Mouse (Mus musculus): ENCODE measurements around the gene Gm14180. TPM values are rescaled to one million over a fixed set of nuclear protein-coding genes. Genes with fewer than 3 reads are reported as not detected.
"Not testable (repeated sequence)": the region's sequence is repeated elsewhere in the genome, so short reads cannot be mapped to it uniquely, and the experiment has no call there.

Gm14180 gene
- total RNA-seq (2021) (not detected), polyA plus RNA-seq (2012; rRNA removed) (not detected in 2 replicates)
- long read RNA-seq = 0 reads

- Histone ChIP-seq H3K4me3 (no peak within 1 kb of the TSS), H3K27ac (no peak within 1 kb of the TSS), H3K4me1 (ENCODE audit: control insufficient read depth, insufficient read depth, low read length) (no peaks in the 10 kb centered on the region), H3K9ac (ENCODE audit: low read depth, low read length) (no peak within 1 kb of the TSS), H3K79me2 (replicated peaks; ENCODE audit: control insufficient read depth, insufficient read depth, low read length) (no peaks in the 10 kb centered on the region), H3K27me3 (ENCODE audit: control insufficient read depth, insufficient read depth, low read length) (no peaks in the 10 kb centered on the region), H3K36me3 (ENCODE audit: control insufficient read depth, insufficient read depth, low read length) (no peaks in the 10 kb centered on the region)
- intact Hi-C loops (cut with DNase I) = no loop called here
- 55% methylated on average over 2 of the region's 2 CpGs for WGBS
- no peak for DNase-seq
- TF ChIP-seq POLR2A (IDR thresholded peaks at IDR 0.05; ENCODE audit: insufficient read depth, low read depth, low read length) = no peak
- no peak for TF ChIP-seq CTCF (IDR thresholded peaks at IDR 0.05)
- TF ChIP-seq EP300 (IDR thresholded peaks at IDR 0.05; ENCODE audit: insufficient read depth, low read depth, low read length) = no peak
Observed at GRCm38 (mm10) chr11:99734190-99734589, at the start of gene Gm14180. Gm14180 (minus strand) TSS chr11:99734290.

- Histone ChIP-seq H3K27ac (no peak within 1 kb of the TSS), H3K4me1 (ENCODE audit: control insufficient read depth, insufficient read depth, low read length) (no peaks in the 10 kb centered on the region), H3K79me2 (replicated peaks; ENCODE audit: control insufficient read depth, insufficient read depth, low read length) (no peaks in the 10 kb centered on the region), H3K27me3 (ENCODE audit: control insufficient read depth, insufficient read depth, low read length) (no peaks in the 10 kb centered on the region), H3K4me3 (no peak within 1 kb of the TSS), H3K36me3 (ENCODE audit: control insufficient read depth, insufficient read depth, low read length) (no peaks in the 10 kb centered on the region), H3K9ac (ENCODE audit: low read depth, low read length) (no peak within 1 kb of the TSS)
- no peak for TF ChIP-seq EP300 (IDR thresholded peaks at IDR 0.05; ENCODE audit: insufficient read depth, low read depth, low read length)
- no peak for TF ChIP-seq POLR2A (IDR thresholded peaks at IDR 0.05; ENCODE audit: insufficient read depth, low read depth, low read length)
- TF ChIP-seq CTCF (IDR thresholded peaks at IDR 0.05) = no peak
- whole genome bisulfite sequencing = 93% methylated on average over 2 of the region's 2 CpGs
- intact Hi-C loops (cut with DNase I) = no loop called here
- no peak for DNase-seq
Observed at GRCm38 (mm10) chr11:99780604-99781003, 46.5 kb upstream of the Gm14180 start, which contains the start of gene Krtap4-8. Krtap4-8 (minus strand) TSS chr11:99780704.

- Histone ChIP-seq H3K36me3 (ENCODE audit: control insufficient read depth, insufficient read depth, low read length) (no peaks in the 10 kb centered on the region), H3K79me2 (replicated peaks; ENCODE audit: control insufficient read depth, insufficient read depth, low read length) (no peaks in the 10 kb centered on the region), H3K27ac (no peak overlapping the region), H3K9ac (ENCODE audit: low read depth, low read length) (no peak overlapping the region), H3K4me1 (ENCODE audit: control insufficient read depth, insufficient read depth, low read length) (no peaks in the 10 kb centered on the region), H3K4me3 (no peak overlapping the region), H3K27me3 (ENCODE audit: control insufficient read depth, insufficient read depth, low read length) (no peaks in the 10 kb centered on the region)
- intact Hi-C loops (cut with DNase I) = no loop called here
- DNase-seq = no peak
- TF ChIP-seq POLR2A (IDR thresholded peaks at IDR 0.05; ENCODE audit: insufficient read depth, low read depth, low read length) (no peak), CTCF (IDR thresholded peaks at IDR 0.05) (no peak), EP300 (IDR thresholded peaks at IDR 0.05; ENCODE audit: insufficient read depth, low read depth, low read length) (no peak)
- WGBS = 70% methylated on average over 7 of the region's 7 CpGs
Observed at GRCm38 (mm10) chr11:99778401-99778800, 44.3 kb upstream of the Gm14180 start.

GRCm38 (mm10) chr11:99772813-99773212, 38.7 kb upstream of the Gm14180 start, which contains the start of gene Gm11595:
Gm11595 (minus strand) TSS chr11:99772913.
- DNase-seq; H3K27ac ChIP-seq; H3K9ac ChIP-seq (ENCODE audit: low read depth, low read length); H3K79me2 ChIP-seq (replicated peaks; ENCODE audit: control insufficient read depth, insufficient read depth, low read length); intact Hi-C loops (cut with DNase I); H3K36me3 ChIP-seq (ENCODE audit: control insufficient read depth, insufficient read depth, low read length); H3K27me3 ChIP-seq (ENCODE audit: control insufficient read depth, insufficient read depth, low read length); H3K4me3 ChIP-seq; H3K4me1 ChIP-seq (ENCODE audit: control insufficient read depth, insufficient read depth, low read length): not testable (repeated sequence)

GRCm38 (mm10) chr11:99768410-99768809, 34.3 kb upstream of the Gm14180 start:
- Histone ChIP-seq H3K9ac (ENCODE audit: low read depth, low read length) (no peak overlapping the region), H3K79me2 (replicated peaks; ENCODE audit: control insufficient read depth, insufficient read depth, low read length) (no peaks in the 10 kb centered on the region), H3K36me3 (ENCODE audit: control insufficient read depth, insufficient read depth, low read length) (no peaks in the 10 kb centered on the region), H3K27ac (no peak overlapping the region), H3K4me1 (ENCODE audit: control insufficient read depth, insufficient read depth, low read length) (no peaks in the 10 kb centered on the region), H3K4me3 (no peak overlapping the region), H3K27me3 (ENCODE audit: control insufficient read depth, insufficient read depth, low read length) (no peaks in the 10 kb centered on the region; the same call in 1 of the 2 replicates)
- intact Hi-C loops (cut with DNase I) = no loop called here
- 54% methylated on average over 2 of the region's 2 CpGs for WGBS
- TF ChIP-seq POLR2A (IDR thresholded peaks at IDR 0.05; ENCODE audit: insufficient read depth, low read depth, low read length) (no peak), EP300 (IDR thresholded peaks at IDR 0.05; ENCODE audit: insufficient read depth, low read depth, low read length) (no peak)
- no peak for DNase-seq

GRCm38 (mm10) chr11:99758877-99759276, 24.8 kb upstream of the Gm14180 start:
- intact Hi-C loops (cut with DNase I) = no loop called here
- Histone ChIP-seq H3K9ac (ENCODE audit: low read depth, low read length) (no peak overlapping the region), H3K4me1 (ENCODE audit: control insufficient read depth, insufficient read depth, low read length) (no peaks in the 10 kb centered on the region), H3K27ac (no peak overlapping the region), H3K79me2 (replicated peaks; ENCODE audit: control insufficient read depth, insufficient read depth, low read length) (no peaks in the 10 kb centered on the region), H3K27me3 (ENCODE audit: control insufficient read depth, insufficient read depth, low read length) (no peaks in the 10 kb centered on the region; the same call in 1 of the 2 replicates), H3K4me3 (no peak overlapping the region), H3K36me3 (ENCODE audit: control insufficient read depth, insufficient read depth, low read length) (no peaks in the 10 kb centered on the region)
- 68% methylated on average over 1 of the region's 1 CpGs for WGBS
- DNase-seq = no peak
- no peak for TF ChIP-seq CTCF (IDR thresholded peaks at IDR 0.05)
- no peak for TF ChIP-seq EP300 (IDR thresholded peaks at IDR 0.05; ENCODE audit: insufficient read depth, low read depth, low read length)
- no peak for TF ChIP-seq POLR2A (IDR thresholded peaks at IDR 0.05; ENCODE audit: insufficient read depth, low read depth, low read length)
